Mouse (Mus musculus) erythroblast, embryonic 14.5 days (primary cell): ENCODE data around the gene Mtx1. TPM values are rescaled to one million over a fixed set of nuclear protein-coding genes. Genes with fewer than 3 reads are reported as not detected.
A peak's percentile ranks its signal among the peaks of the same experiment; 100 is the strongest.

ENCODE experiments used
- H3K27me3 ChIP-seq: 2 replicates; pipeline ENCODE4 v1.6.1; 2012; ENCODE audit warnings: inconsistent platforms; ENCODE audit not compliant: control insufficient read depth
- H3K36me3 ChIP-seq: 2 replicates; pipeline ENCODE4 v1.6.1; 2012; ENCODE audit warnings: mild to moderate bottlenecking, inconsistent platforms; ENCODE audit not compliant: control insufficient read depth
- H3K4me1 ChIP-seq: 2 replicates; pipeline ENCODE4 v1.6.1; 2012; ENCODE audit warnings: inconsistent platforms; ENCODE audit not compliant: control insufficient read depth
- H3K4me3 ChIP-seq: replicated peaks from 2 replicates; pipeline ENCODE3; 2012; ENCODE audit warnings: moderate library complexity, mild to moderate bottlenecking, inconsistent platforms
- H3K9me3 ChIP-seq: 2 replicates; pipeline ENCODE4 v1.6.1; 2012; ENCODE audit warnings: low read length, inconsistent platforms, mixed read lengths; ENCODE audit not compliant: control insufficient read depth
- GATA1 ChIP-seq: IDR thresholded peaks from 2 replicates; pipeline ENCODE4 v1.6.1; 2012; ENCODE audit warnings: low read length, inconsistent platforms, mixed read lengths
- TAL1 ChIP-seq: IDR thresholded peaks from 3 replicates; pipeline ENCODE4 v1.6.1; 2012; ENCODE audit warnings: low read length, inconsistent platforms, mixed read lengths
- polyA plus RNA-seq: library from polyadenylated mRNA; stranded (reverse); fragments of >175 nt; gene quantifications from 2 replicates; pipeline ENCODE4 v1.2.3, GENCODE M21; 2012

Mtx1 gene
- polyA plus RNA-seq = 29.8 and 31.7 TPM in 2 replicates

- Histone ChIP-seq H3K4me1 (peaks cover 18% of the 10 kb centered on the region), H3K36me3 (no peaks in the 10 kb centered on the region), H3K27me3 (peaks cover 88% of the 10 kb centered on the region), H3K9me3 (no peaks in the 10 kb centered on the region; the same call in 1 of the 2 replicates), H3K4me3 (peak within 1 kb of the TSS; percentile 58)
- TF ChIP-seq TAL1 (no peak), GATA1 (no peak)
These were observed at the start of gene Mtx1 for GRCm38 (mm10) chr3:89226900-89227299. Gene Mtx1, minus strand, starts transcription at chr3:89227088.

- Histone ChIP-seq H3K27me3 (peaks cover 58% of the 10 kb centered on the region), H3K4me1 (peaks cover 6% of the 10 kb centered on the region), H3K9me3 (no peaks in the 10 kb centered on the region; the same call in 1 of the 2 replicates), H3K4me3 (no peak overlapping the region), H3K36me3 (no peaks in the 10 kb centered on the region; the same call in 1 of the 2 replicates)
- TF ChIP-seq TAL1 = no peak
- TF ChIP-seq GATA1 = no peak
These were observed 49.2 kb upstream of the Mtx1 start for GRCm38 (mm10) chr3:89276061-89276460.

GRCm38 (mm10) chr3:89271760-89272159 is 44.9 kb upstream of the Mtx1 start:
- no peaks in the 10 kb centered on the region; the same call in 1 of the 2 replicates for H3K36me3 ChIP-seq
- H3K27me3 ChIP-seq = peaks cover 23% of the 10 kb centered on the region
- no peaks in the 10 kb centered on the region for H3K9me3 ChIP-seq
- no peak overlapping the region for H3K4me3 ChIP-seq
- H3K4me1 ChIP-seq = peaks cover 38% of the 10 kb centered on the region
- no peak for TF ChIP-seq TAL1
- no peak for TF ChIP-seq GATA1

GRCm38 (mm10) chr3:89270891-89271290 is 44.0 kb upstream of the Mtx1 start:
- Histone ChIP-seq H3K4me3 (peak overlapping the region; percentile 69), H3K36me3 (no peaks in the 10 kb centered on the region; the same call in 1 of the 2 replicates), H3K4me1 (peaks cover 47% of the 10 kb centered on the region), H3K27me3 (peaks cover 17% of the 10 kb centered on the region), H3K9me3 (no peaks in the 10 kb centered on the region)
- TF ChIP-seq TAL1 = no peak
- TF ChIP-seq GATA1 = no peak

- Histone ChIP-seq H3K4me1 (peaks cover 49% of the 10 kb centered on the region), H3K36me3 (no peaks in the 10 kb centered on the region; the same call in 1 of the 2 replicates)
These were observed 43.3 kb upstream of the Mtx1 start, which contains the start of gene Slc50a1 for GRCm38 (mm10) chr3:89270051-89270755. Gene Slc50a1, minus strand, starts transcription at chr3:89270570.

GRCm38 (mm10) chr3:89268916-89269315 is 42.0 kb upstream of the Mtx1 start:
- Histone ChIP-seq H3K27me3 (peaks cover 18% of the 10 kb centered on the region), H3K4me1 (peaks cover 49% of the 10 kb centered on the region), H3K4me3 (no peak overlapping the region), H3K9me3 (no peaks in the 10 kb centered on the region), H3K36me3 (no peaks in the 10 kb centered on the region; the same call in 1 of the 2 replicates)
- no peak for TF ChIP-seq GATA1
- TF ChIP-seq TAL1 = no peak

More at GRCm38 (mm10) chr3:89270051-89270755, 43.3 kb upstream of the Mtx1 start, which contains the start of gene Slc50a1:
- Histone ChIP-seq H3K4me3 (peak within 1 kb of the TSS; percentile 69), H3K9me3 (no peaks in the 10 kb centered on the region), H3K27me3 (peaks cover 18% of the 10 kb centered on the region)
- TF ChIP-seq GATA1 = no peak
- TF ChIP-seq TAL1 = no peak

- H3K4me3 ChIP-seq = peak overlapping the region; percentile 92
- H3K27me3 ChIP-seq = peaks cover 18% of the 10 kb centered on the region
- H3K4me1 ChIP-seq = peaks cover 49% of the 10 kb centered on the region
- H3K9me3 ChIP-seq = no peaks in the 10 kb centered on the region
- TF ChIP-seq TAL1 = no peak
- no peak for TF ChIP-seq GATA1
- no peaks in the 10 kb centered on the region for H3K36me3 ChIP-seq
These were observed 39.6 kb upstream of the Mtx1 start for GRCm38 (mm10) chr3:89266439-89266893.

GRCm38 (mm10) chr3:89262417-89262816 is 35.5 kb upstream of the Mtx1 start:
- Histone ChIP-seq H3K4me1 (peaks cover 17% of the 10 kb centered on the region), H3K4me3 (no peak overlapping the region), H3K27me3 (peaks cover 31% of the 10 kb centered on the region), H3K36me3 (no peaks in the 10 kb centered on the region), H3K9me3 (no peaks in the 10 kb centered on the region)
- no peak for TF ChIP-seq TAL1
- no peak for TF ChIP-seq GATA1

- H3K4me1 ChIP-seq = peaks cover under 1% of the 10 kb centered on the region; the same call in 1 of the 2 replicates
- H3K27me3 ChIP-seq = peaks cover 45% of the 10 kb centered on the region
- H3K36me3 ChIP-seq = no peaks in the 10 kb centered on the region
- H3K4me3 ChIP-seq = no peak overlapping the region
- no peak for TF ChIP-seq GATA1
- no peak for TF ChIP-seq TAL1
- H3K9me3 ChIP-seq = no peaks in the 10 kb centered on the region
These were observed 33.3 kb upstream of the Mtx1 start for GRCm38 (mm10) chr3:89260211-89260610.

- no peak for TF ChIP-seq GATA1
- TF ChIP-seq TAL1 = no peak
These were observed 32.2 kb upstream of the Mtx1 start, which contains the start of gene Dpm3 for GRCm38 (mm10) chr3:89259076-89259475. Gene Dpm3, plus strand, starts transcription at chr3:89259358.

More at GRCm38 (mm10) chr3:89259076-89259475, 32.2 kb upstream of the Mtx1 start, which contains the start of gene Dpm3:
- Histone ChIP-seq H3K36me3 (no peaks in the 10 kb centered on the region), H3K27me3 (peaks cover 46% of the 10 kb centered on the region), H3K4me1 (peaks cover 4% of the 10 kb centered on the region), H3K9me3 (no peaks in the 10 kb centered on the region), H3K4me3 (no peak within 1 kb of the TSS)
